Mouse (Mus musculus) splenic B cell, adult 2 months (primary cell): ENCODE measurements around the gene Nek6.

Experiments used
- DNase-seq: peaks from one replicate; pipeline ENCODE4 v3.0.0-alpha.2; 2011; ENCODE audit warnings: low read depth, low spot score
- H3K27me3 ChIP-seq: 2 replicates; pipeline ENCODE4 v1.6.1; 2012; ENCODE audit warnings: mild to moderate bottlenecking, low read length, moderate library complexity, mixed read lengths; ENCODE audit not compliant: control insufficient read depth, poor library complexity, insufficient read depth, severe bottlenecking
- H3K36me3 ChIP-seq: 2 replicates; pipeline ENCODE4 v1.6.1; 2012; ENCODE audit warnings: mild to moderate bottlenecking, low read length, moderate library complexity, mixed read lengths; ENCODE audit not compliant: control insufficient read depth, poor library complexity, insufficient read depth, severe bottlenecking

Nek6 gene

GRCm38 (mm10) chr2:38539677-38540076 lies 28.2 kb downstream of the Nek6 start:
- DNase-seq, result no peak

GRCm38 (mm10) chr2:38540666-38541065 lies 29.2 kb downstream of the Nek6 start:
- no peaks in the 10 kb centered on the region for H3K36me3 ChIP-seq
- DNase-seq, result no peak
- H3K27me3 ChIP-seq, result no peaks in the 10 kb centered on the region

More at GRCm38 (mm10) chr2:38539677-38540076, 28.2 kb downstream of the Nek6 start:
- Histone ChIP-seq H3K36me3 (no peaks in the 10 kb centered on the region), H3K27me3 (no peaks in the 10 kb centered on the region)

- Histone ChIP-seq H3K27me3 (no peaks in the 10 kb centered on the region), H3K36me3 (no peaks in the 10 kb centered on the region)
- no peak for DNase-seq
These were observed 29.7 kb downstream of the Nek6 start for GRCm38 (mm10) chr2:38541101-38541500.

GRCm38 (mm10) chr2:38541570-38541969 lies 30.1 kb downstream of the Nek6 start:
- DNase-seq, result no peak
- Histone ChIP-seq H3K27me3 (no peaks in the 10 kb centered on the region), H3K36me3 (no peaks in the 10 kb centered on the region)

- Histone ChIP-seq H3K27me3 (no peaks in the 10 kb centered on the region), H3K36me3 (no peaks in the 10 kb centered on the region)
- no peak for DNase-seq
These were observed 30.9 kb downstream of the Nek6 start for GRCm38 (mm10) chr2:38542366-38542765.

- Histone ChIP-seq H3K36me3 (no peaks in the 10 kb centered on the region), H3K27me3 (no peaks in the 10 kb centered on the region)
- no peak for DNase-seq
These were observed 31.7 kb downstream of the Nek6 start for GRCm38 (mm10) chr2:38543158-38543557.

- H3K27me3 ChIP-seq, result no peaks in the 10 kb centered on the region
- no peak for DNase-seq
- H3K36me3 ChIP-seq, result no peaks in the 10 kb centered on the region
These were observed 32.9 kb downstream of the Nek6 start for GRCm38 (mm10) chr2:38544341-38544740.

- no peaks in the 10 kb centered on the region for H3K36me3 ChIP-seq
- H3K27me3 ChIP-seq, result no peaks in the 10 kb centered on the region
- DNase-seq, result peak; percentile 39
These were observed 33.5 kb downstream of the Nek6 start for GRCm38 (mm10) chr2:38544982-38545381.

GRCm38 (mm10) chr2:38545706-38546105 lies 34.3 kb downstream of the Nek6 start:
- DNase-seq, result no peak
- no peaks in the 10 kb centered on the region for H3K27me3 ChIP-seq
- no peaks in the 10 kb centered on the region for H3K36me3 ChIP-seq

GRCm38 (mm10) chr2:38546222-38546621 lies 34.8 kb downstream of the Nek6 start:
- Histone ChIP-seq H3K36me3 (no peaks in the 10 kb centered on the region), H3K27me3 (no peaks in the 10 kb centered on the region)
- no peak for DNase-seq

- H3K27me3 ChIP-seq, result no peaks in the 10 kb centered on the region
- no peaks in the 10 kb centered on the region for H3K36me3 ChIP-seq
- DNase-seq, result no peak
These were observed 35.3 kb downstream of the Nek6 start for GRCm38 (mm10) chr2:38546748-38547147.

GRCm38 (mm10) chr2:38547793-38548517 lies 36.5 kb downstream of the Nek6 start:
- no peaks in the 10 kb centered on the region for H3K36me3 ChIP-seq
- H3K27me3 ChIP-seq, result no peaks in the 10 kb centered on the region
- DNase-seq, result no peak

GRCm38 (mm10) chr2:38552004-38552443 lies 40.6 kb downstream of the Nek6 start:
- no peak for DNase-seq
- no peaks in the 10 kb centered on the region for H3K36me3 ChIP-seq
- no peaks in the 10 kb centered on the region for H3K27me3 ChIP-seq

- H3K36me3 ChIP-seq, result no peaks in the 10 kb centered on the region
- no peaks in the 10 kb centered on the region for H3K27me3 ChIP-seq
- no peak for DNase-seq
These were observed 43.0 kb downstream of the Nek6 start for GRCm38 (mm10) chr2:38554226-38554995.

- H3K36me3 ChIP-seq, result no peaks in the 10 kb centered on the region
- no peak for DNase-seq
- no peaks in the 10 kb centered on the region for H3K27me3 ChIP-seq
These were observed 44.2 kb downstream of the Nek6 start for GRCm38 (mm10) chr2:38555659-38556058.
